In genomic region chr8:120460375-120460774, GRCm38 (mm10) we compare ENCODE assay signal across 12 mouse cellular contexts.
DNase-seq lines count a peak whose midpoint lies in the region; ATAC-seq and TF ChIP-seq lines count a peak whose summit lies in the region.
"Had no signal": no experiment of that assay in that cellular context is flagged by ENCODE, and none has a peak within 500 bp of the region (broad histone marks: within the 10 kb centered on the region; RNA-seq: fewer than 3 reads in every experiment).

No protein-coding gene starts in this region.

- H3K36me3 ChIP-seq in heart, embryonic 10.5 days = no peaks in the 10 kb centered on the region
- H3K36me3 ChIP-seq in stomach, postnatal 0 days (ENCODE audit: control insufficient read depth, insufficient read depth, low read length) = no peaks in the 10 kb centered on the region
- H3K36me3 ChIP-seq: stomach, embryonic 15.5 days had no signal

- TF ChIP-seq EP300 in stomach, postnatal 0 days (optimal IDR thresholded peaks at IDR 0.05) = no peak

- 67% methylated on average over 6 of the region's 6 CpGs for WGBS in heart, embryonic 10.5 days
- WGBS in stomach, postnatal 0 days = 38% methylated on average over 6 of the region's 6 CpGs

- H3K27ac ChIP-seq in heart, embryonic 10.5 days = peak overlapping the region; percentile 85
- no peak overlapping the region for H3K27ac ChIP-seq in stomach, postnatal 0 days (replicated peaks)
- H3K27ac ChIP-seq: kidney, postnatal 0 days; stomach, embryonic 15.5 days had no signal

- peaks cover 91% of the 10 kb centered on the region for H3K4me1 ChIP-seq in heart, embryonic 10.5 days
- peaks cover 9% of the 10 kb centered on the region; the same call in 1 of the 2 replicates for H3K4me1 ChIP-seq in stomach, postnatal 0 days (replicated peaks; ENCODE audit: control insufficient read depth, insufficient read depth)

- no peak for ATAC-seq in stomach, postnatal 0 days (ENCODE audit: low FRiP score, low TSS enrichment)

- H3K4me2 ChIP-seq in stomach, postnatal 0 days (replicated peaks; ENCODE audit: low read depth) = no peak overlapping the region
- H3K4me2 ChIP-seq: stomach, embryonic 15.5 days had no signal

- H3K27me3 ChIP-seq in heart, embryonic 10.5 days (ENCODE audit: insufficient read depth, poor library complexity, severe bottlenecking) = peaks cover 5% of the 10 kb centered on the region; the same call in 1 of the 2 replicates
- no peaks in the 10 kb centered on the region for H3K27me3 ChIP-seq in stomach, postnatal 0 days (ENCODE audit: control insufficient read depth, insufficient read depth, low read length)
- H3K27me3 ChIP-seq: stomach, embryonic 15.5 days had no signal

- intact Hi-C loops in gastrocnemius, postnatal 36 days (cut with DNase I) = no loop called here

- no peaks in the 10 kb centered on the region for H3K9me3 ChIP-seq in heart, embryonic 10.5 days
- H3K9me3 ChIP-seq in stomach, postnatal 0 days (ENCODE audit: control insufficient read depth, low read length) = no peaks in the 10 kb centered on the region
- H3K9me3 ChIP-seq: stomach, embryonic 15.5 days had no signal

- TF ChIP-seq CTCF in stomach, postnatal 0 days (IDR thresholded peaks at IDR 0.05; ENCODE audit: low read depth) = no peak

- H3K4me3 ChIP-seq in heart, embryonic 10.5 days = no peak overlapping the region
- no peak overlapping the region for H3K4me3 ChIP-seq in stomach, postnatal 0 days (ENCODE audit: low read depth, low read length)
- H3K4me3 ChIP-seq: erythroblast, embryonic 14.5 days; stomach, embryonic 15.5 days had no signal

- no peak for DNase-seq in heart, embryonic 10.5 days (ENCODE audit: low spot score)
- DNase-seq in heart, adult 11 months = no peak
- peak; percentile 43 for DNase-seq in right cerebral cortex, adult 18-20 months
- no peak for DNase-seq in right cerebral cortex, postnatal 36 days (ENCODE audit: low spot score in 2 of 2)
- DNase-seq in layer of hippocampus, postnatal 36 days = peak; percentile 43 to 67
- DNase-seq in stomach, postnatal 0 days (ENCODE audit: low spot score) = no peak
- no peak for DNase-seq in thymus, postnatal 0 days (ENCODE audit: low spot score)
- no peak for DNase-seq in gastrocnemius, postnatal 36 days
- DNase-seq: adrenal gland, postnatal 25 days had no signal

- peak overlapping the region; percentile 18; the same call in 1 of the 2 replicates for H3K9ac ChIP-seq in stomach, postnatal 0 days (ENCODE audit: low read length)
- H3K9ac ChIP-seq: stomach, embryonic 15.5 days had no signal

Comparison
In these comparisons a context has a peak if more than half of its experiments do, and no peak if none do; other contexts are left out.
1. DNase-seq: peak in right cerebral cortex, adult 18-20 months (single experiment) and layer of hippocampus, postnatal 36 days (2 of 2); none in heart, embryonic 10.5 days (single experiment), heart, adult 11 months (single experiment), right cerebral cortex, postnatal 36 days (0 of 2), stomach, postnatal 0 days (single experiment), thymus, postnatal 0 days (single experiment) and gastrocnemius, postnatal 36 days (0 of 2).